Mouse (Mus musculus): Measurements from ENCODE around the gene Celsr1.

Gene Celsr1

DNA sequence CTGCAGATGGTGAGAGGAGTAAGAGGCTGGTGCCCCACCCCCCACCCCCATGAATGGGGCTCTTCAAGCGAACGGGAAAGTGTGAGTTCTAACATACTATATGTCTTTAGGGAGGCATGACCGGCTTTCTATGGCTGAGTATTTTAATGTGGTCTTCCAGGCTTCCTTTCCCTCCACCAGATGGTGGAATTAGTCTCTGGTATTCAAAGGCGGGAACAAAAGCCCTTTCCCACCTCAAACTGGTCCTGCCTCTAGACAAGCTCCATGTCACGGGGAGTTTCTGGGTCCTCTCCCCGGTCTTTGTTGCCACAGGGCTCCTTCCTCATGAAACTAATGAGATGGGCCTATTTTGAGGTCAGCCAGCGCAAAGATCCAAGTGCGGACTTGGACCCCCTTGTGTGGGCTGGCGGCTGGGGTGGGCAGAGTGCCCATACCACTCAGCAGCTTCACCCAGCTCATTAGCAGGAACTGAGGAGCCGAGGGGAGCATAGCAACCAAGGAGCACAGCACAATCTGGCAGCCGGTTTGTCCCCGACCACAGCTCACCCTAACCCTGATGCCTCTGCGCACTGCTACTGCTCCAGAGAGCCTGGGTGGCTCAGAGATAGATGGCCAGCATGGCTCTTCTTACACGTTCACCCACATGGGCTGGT, 39.5 kb downstream of the Celsr1 start:
- peak; percentile 70 for DNase-seq

DNA sequence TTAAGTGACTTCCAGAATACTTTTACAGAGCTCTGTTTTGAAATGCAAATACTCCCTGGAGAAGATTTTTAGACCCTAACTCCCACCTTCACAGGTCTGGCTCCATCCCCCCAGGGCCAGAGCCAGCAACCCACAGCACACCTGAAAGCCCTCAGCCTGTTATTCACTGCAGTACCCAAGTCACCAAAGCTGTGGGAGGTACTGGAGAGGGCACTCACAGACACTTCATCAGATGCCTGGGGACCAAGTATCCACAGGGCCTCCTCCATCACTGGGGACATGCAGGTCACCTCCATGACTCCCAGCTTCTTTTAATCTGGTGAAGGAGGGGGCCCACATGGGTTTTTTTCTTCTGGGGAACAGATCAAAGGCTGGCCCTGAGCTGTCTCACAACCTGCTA, 40.2 kb downstream of the Celsr1 start:
- peak; percentile 31 for DNase-seq

DNA sequence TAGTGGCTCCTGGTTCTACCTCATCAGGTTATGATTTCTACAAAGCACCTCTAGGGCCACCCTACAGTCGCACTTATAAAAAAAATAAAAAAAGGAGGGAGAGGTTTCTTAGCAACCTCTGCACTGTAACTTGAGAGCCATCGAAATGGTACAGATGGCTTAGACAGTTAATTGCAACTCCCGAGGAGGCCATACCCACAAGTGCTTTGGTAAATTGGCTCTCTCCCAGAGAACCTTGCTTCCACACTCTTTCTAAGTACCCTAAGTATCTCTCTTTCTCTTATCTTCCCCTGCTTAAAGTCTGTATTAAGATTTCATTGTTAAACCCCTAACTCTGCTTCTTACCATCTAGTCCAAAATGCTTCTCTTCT, 41.5 kb downstream of the Celsr1 start:
- no peak for DNase-seq

DNA sequence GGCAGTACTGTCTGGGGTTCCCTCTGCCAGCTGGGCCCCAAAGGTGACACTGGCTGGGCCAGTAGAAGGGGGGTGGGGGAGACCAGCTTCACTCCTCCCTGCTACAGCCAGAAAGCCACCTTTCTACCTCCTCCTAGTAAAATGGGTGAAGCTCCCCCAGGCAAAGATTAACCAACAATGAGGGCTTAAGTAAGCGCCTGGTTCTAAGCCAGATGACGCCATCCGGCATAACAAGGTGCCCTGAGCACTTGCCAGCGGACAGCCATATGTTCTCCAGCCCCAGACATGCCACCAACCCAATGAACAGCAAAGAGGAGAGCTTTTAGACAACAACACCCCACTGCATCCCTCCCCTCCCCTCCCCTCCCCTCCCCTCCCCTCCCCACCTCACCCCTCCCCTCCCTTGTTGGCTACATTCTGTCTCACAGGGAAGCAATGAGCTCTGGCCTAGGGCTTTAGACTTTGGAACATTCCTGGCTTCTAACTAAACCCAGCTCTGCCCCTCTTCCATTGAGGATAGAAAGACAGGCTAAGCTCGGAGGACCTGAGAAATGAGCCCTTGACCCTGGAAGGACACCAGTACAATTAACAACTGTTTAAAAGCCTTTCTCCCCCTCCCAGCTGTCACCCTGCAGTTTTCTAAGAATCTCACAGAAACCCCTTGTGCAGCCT, 42.0 kb downstream of the Celsr1 start:
- peak; percentile 92 for DNase-seq

DNA sequence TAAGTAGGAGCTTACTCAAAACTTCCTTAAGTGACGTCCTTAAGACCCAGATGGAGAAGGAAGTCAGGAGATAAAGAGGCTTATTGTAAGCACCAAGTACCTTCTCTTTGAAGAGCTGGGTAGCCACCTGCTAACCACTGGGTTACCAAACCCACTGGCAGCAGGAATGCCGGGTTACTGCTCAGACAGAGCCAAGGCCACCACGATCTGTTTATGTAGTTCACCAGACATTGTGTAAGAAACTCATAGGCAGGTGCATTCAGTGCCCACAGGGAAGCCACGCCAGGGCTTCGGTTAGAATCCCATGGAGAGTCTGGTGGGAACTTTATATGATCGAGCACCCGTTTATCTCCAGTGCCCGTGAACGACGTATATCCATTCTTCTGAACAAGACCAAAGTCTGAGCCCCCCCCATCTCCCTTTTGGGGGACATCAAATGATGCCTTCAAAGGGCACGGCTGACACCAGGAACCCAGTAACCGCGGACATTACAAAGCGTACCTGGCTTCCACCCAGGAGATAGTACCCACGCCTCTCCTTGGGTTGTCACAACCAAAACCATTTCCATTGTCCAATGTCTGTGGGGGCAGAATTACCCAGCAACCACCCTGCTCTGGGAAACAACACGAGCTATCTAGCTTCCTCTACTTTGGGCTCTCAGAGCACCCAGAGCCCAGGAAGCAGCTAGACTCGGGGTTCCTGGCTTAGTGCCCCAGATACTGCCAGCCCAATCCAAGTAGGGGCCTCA, 42.7 kb downstream of the Celsr1 start:
- DNase-seq: no peak

DNA sequence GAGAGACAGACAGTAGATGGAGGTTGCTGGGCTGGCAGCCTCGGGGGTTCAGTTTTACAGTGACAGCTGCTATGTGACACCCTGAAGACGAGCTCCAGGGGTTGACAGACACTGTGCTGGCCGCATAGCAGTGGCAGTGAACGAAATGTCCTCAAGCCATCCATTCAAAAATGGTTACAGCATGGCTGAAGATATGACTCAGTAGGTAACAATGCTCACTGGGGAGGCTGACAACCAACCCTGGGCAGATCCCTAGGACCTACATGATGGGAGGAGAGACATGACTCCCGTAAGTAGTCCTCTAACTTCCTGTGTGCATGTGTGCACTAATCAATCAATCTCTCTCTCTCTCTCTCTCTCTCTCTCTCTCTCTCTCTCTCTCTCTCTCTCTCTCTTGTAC, 45.7 kb downstream of the Celsr1 start:
- DNase-seq: no peak

DNA sequence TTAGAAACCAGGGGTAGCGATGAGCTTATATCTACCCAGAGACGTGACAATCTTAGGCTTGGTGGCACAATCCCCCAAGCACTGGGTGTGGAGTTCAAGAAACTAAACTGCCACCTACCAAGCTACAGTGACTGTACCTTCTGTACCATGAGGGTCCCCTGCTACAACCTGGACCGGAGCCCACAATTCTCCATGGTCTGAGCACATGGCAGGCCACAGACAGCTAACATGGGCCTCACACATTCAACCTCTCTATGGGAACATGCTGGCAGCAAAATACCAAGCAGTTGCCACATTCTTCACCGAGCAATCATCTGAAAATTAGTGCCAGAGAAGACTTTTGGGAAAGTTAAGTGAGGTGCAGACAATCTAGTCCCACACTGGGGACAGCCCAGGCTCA, 47.4 kb downstream of the Celsr1 start:
- no peak for DNase-seq

DNA sequence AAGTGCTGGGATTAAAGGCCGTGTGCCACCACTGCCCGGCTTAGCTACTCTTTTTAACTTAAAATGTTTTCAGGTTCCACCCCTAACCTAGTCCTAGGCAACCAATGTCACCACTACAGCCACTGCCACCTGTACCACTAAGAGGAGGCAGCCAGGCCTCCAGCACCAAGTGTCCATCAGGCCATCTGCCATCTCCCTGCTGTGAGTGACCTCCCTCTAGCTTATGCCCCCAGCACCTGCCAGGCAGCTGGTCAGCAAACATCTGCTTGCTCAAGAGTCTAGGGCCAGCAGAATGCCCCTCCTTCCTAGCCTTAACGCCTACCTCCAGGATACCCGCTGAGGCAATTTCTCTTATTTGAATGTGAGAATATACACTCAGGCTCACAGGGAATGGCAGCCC, 48.0 kb downstream of the Celsr1 start:
- no peak for DNase-seq

DNA sequence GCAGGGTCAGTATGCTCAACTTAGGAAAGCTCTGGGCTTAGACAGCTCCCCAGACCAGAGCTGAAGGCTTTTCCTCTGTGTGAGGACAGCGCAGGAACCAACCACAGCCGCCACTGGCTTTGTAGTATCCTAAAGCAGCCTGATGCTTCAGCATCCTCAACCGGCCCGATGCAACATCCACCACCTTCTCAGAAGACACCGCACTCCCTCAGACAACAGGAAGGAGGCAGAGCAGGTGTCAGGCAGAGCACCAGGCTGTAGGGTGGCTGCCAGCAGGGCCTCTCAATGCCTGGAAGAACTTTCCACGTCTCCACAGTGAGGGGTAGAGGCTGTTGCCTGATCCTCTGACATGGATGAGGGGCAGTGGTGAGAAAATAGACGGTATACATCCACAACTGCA, 50.4 kb downstream of the Celsr1 start:
- no peak for DNase-seq

DNA sequence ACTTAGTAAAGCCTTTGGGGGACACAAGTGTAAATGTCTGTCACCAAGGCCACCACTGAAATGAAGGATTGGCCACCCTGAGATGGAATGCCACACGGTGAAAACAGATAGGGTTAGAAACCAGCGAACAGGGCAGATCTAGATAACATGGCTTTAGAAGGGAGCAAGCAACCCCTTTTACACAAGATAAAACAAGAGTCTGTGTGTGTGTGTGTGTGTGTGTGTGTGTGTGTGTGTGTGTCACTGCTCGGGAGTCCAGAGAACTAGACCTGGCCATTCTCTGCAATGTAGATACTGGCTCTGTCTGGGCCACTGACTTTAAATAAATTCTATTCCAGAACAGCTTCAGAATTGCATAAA, 51.2 kb downstream of the Celsr1 start:
- no peak for DNase-seq

DNA sequence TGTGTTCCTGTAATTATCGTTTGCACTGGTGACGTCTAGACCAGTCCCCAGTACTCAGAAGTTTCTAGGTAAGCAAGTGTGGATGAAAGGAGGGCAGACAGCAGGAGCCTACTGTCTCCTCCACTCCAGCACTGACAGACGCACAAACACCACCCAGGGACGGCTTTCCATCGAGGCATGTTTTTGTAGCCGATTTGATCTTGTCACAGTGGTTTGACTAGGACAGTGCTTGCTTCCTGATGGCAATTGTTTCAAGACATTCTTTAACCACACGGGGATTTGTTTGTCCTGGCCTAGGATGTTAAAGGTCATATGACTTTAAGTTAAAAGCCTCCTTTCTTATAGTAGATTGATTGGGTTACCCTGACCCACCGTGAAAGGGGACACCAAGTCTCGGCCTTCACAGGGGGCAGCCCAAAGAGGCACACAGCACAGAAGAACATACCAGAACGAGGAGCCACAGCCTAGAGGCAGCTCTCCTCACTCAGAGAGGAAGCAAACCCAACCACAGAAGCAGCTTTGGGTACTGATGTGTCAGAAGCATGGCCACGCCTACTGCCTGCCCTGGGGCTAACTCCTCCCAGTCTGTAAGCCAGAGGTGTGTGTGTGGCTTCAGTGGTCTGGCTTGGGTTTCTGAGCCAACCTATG, 51.7 kb downstream of the Celsr1 start:
- DNase-seq: no peak

DNA sequence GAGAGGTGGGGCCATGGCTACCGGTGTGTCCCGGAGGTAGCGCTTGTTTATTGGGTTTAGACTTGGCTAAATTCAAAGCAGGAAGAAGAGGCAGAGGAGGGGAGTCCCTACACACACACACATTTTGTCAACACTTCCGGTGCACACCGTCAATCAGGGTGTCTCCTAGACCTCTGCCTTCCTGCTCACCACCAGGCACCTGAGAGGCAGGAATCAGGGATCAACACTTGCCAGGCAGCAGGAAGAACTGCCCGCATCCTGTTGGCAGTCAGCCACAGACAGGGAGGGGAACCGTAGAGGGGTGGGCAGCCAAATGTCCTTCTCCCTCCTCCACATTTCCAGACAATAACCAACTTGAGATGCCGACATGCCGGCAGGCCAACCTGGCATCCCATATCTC, 56.5 kb downstream of the Celsr1 start:
- no peak for DNase-seq

DNA sequence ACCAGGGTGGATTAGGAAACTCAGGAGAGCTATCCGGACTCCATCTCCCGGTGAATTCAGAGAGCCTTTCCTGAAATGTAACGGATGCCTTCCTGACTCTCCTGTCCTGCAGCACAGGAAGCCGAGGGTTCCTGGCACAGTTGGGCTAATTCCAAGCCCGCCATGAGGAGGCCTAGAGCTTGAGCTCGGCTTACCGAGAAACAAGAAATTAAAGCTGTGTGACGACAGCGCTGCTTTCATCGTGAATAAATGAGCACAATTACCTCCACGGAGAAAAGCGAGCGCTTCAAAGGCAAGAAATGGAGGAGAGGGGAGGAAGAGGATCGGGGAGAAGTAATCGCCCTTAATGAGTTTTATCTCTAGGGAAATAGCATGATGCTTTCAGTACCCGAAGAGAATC, 57.8 kb downstream of the Celsr1 start:
- no peak for DNase-seq

DNA sequence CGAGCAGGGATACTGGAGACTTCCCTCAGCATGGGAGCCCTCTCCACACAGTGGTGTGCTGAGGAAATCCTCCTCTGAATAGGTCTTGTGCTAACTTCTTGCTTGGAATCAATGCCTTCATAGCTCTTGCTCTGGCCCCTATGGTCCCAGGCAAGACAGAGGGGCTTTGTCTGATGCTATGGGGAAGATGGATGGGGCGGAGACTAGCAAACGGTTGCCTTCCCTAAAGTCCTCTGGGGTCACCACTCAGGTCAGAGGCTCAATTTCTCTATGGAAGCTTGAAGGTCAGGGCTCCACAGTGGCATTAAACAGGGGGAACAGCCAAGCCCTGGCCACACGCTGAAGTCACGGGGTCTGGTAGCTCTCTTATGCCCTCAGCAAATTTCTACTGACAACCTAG, 62.0 kb downstream of the Celsr1 start:
- DNase-seq: no peak

DNA sequence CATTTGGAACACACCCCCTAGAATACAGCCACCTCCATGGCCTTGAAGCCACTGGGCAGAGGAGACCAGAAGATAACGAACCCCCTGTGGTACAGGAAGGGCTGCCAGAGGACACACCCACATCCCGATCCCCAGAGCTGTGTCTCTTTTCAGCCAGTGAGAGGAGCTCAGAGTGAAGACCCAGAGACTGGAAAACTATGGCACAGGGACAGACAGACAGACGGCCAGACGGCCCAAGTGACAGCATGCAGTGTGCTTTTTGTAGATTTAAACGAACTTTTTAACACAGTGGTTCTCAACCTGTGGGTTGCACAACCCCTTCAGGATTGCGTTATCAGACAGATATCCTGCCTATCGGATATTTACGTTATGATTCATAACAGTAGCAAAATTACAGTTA, 63.1 kb downstream of the Celsr1 start:
- no peak for DNase-seq

DNA sequence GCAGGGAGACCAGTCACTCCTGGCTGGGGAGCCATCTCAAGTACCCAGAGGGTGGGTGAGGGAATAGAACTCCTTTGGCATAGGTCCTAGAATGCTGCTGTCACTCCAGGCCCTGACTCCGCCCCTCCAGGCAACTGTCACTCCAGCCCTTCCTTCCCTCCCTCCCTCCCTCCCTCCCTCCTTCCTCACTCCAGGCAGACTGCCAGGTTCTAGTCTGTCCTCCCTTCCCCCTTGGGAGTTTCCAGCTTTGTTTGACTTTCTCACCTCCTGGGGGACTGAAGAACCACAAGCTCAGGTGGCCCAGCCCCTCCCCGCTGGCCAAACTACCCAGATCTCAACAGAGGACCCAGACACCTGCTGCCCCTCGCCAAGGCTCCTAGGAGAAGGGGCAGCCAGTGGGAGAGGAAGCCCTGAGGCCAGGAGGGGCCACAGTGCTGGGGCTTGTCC, 63.8 kb downstream of the Celsr1 start:
- peak; percentile 75 for DNase-seq

DNA sequence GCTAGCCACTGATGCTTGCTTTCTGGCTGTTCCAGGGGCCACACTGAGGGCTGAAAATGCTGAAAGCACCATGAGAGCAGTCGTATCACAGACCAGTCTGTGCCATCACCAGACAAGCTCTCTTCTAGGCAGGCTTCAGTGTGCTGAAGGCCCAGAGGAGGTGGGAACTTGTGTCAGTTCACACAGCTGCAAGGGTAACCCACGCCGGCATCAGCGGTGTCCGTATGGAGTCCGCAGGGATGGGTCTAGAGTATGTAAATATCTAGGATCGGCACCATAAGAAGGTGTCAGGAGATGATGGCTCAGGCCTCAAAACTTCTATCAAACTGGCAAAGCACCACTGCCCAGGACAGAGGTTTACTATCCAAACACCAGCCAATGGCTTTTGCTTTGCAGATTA, 64.3 kb downstream of the Celsr1 start:
- no peak for DNase-seq

DNA sequence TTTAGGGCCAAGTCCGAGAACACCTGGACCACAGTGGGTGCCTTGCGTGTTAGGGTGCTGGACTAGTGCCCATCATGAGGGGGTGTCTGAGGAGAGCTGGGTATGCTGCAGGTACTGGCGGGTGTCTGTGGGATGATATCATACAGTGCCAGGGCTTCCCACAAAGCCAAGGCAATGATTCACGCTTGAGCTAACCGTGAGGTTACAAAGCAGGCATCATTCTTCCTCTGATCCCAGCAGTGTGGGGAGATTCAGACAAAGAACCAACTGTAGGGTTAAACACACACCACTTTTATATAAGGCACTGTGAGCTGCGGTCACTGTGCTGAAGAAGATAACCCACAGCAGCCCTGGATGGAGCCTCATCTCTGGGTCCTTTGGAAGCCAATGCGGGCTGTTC, 67.5 kb downstream of the Celsr1 start:
- no peak for DNase-seq

DNA sequence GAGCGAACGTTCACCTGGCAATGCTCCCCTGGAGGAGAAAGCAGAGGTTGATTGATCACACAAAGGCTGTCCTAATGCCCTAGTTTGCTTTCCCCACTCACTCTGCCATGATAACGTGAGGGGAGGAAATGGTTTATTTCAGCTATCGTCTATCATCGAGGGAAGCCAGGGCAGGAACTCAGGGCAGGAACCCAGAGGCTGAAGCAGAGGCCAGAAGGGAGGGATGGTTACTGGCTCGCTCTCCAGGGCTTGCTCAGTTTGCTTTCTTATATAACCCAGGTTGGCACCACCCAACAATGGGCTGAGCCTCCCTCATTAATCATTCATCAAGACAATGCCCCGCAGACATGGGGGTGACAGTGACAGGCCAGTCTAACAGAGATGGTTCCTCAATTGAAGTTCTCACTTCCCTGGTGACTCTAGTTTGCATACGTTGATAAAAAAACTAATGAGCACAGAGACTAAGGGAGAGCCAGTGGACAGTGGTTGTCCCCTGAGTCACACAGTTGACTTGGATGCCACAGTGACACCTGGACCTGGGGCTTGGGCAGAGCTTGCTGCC, 70.2 kb downstream of the Celsr1 start:
- no peak for DNase-seq

DNA sequence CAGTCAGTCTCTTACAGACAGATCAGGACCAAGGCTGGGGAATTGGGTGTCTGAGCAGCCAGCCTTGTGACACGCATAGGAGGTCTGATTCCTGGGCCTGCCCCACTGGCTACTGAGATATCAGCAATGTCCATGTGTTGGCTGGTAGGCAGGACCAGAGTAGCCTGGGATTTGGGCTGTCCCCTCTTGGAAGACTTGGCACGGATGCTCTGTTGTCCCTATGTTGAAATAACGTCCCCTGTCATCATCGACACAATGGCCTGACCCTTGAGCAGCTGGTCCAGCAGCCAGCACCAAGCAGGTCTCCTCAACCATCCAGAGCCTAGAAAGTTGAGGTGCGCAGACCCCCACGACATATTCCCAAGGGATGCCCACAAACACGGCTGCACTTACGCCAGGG, 70.9 kb downstream of the Celsr1 start:
- no peak for DNase-seq

DNA sequence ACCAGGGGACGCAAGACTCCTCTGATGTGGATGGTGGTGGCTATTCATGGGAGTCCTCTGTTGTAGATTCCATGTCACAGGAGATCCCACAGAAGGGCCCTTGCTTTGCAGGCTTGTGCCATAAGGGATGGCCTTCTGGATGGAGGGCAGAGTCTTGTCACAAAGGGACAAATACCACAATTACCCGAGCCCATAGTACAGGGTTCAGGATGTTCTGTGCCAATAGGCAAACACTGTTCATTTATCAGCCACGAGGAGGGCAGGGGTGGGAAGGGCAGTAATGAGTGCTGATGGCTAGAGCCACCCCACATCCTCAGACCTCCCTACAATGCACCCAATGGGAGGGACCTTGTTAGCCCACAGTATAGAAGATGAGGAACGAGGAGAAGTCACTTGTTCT, 71.9 kb downstream of the Celsr1 start:
- DNase-seq: no peak

DNA sequence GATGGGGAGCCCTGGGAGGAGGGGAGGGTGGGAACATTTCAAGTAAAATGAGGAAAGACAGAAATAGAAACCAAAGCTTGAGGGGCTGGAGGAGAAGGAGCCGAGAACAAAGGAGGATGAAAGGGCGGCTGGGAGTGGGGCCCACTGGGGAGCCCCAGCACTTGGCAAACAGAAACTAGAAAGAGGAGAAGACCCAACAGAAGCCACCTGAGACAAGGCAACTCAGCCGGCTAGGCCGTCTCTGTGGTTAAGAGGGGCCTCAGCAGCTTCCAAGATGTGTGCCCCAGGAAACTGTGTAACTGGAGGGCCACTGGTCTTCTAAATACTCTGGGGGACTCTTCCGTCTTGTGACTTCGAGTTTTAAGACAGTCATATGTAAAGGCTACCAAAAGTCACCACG, 72.4 kb downstream of the Celsr1 start:
- no peak for DNase-seq

DNA sequence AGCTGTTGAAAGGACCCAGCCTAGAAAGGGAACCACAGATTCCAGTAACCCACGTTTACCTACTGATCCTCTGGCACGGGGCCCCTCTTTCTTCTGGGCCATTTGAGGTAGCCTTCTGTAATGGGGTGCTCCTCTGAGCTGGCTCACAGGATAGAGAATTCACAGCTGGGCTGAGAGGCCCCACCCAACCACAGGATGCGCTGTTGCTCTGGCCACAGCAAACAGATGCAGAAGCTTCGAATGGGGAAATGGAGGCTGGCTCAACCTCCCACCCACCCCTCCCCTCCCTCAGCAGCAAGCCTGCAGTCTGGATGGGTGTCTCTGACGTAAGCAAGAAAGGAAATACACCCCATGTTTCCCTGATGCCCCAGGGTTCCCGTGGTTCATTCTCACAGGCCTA, 77.4 kb downstream of the Celsr1 start:
- no peak for DNase-seq

DNA sequence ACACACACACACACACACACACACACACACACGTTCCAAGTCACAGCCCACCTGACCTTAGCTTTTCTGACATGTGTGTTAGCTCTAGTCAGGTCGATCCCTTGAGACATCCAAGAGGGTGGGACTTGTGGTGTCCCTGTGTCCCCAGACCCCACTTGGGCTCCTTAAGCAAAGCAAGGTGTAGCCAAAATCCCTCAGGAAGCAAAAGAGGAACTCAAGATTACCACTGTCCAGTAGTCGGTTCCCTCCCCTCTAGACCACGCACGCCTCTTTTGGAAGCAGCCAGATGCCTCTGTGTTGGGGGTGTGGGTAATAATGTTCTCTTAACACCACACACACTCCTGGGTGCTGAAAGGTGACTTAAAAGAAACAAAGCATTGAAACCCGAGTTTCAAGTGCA, 80.1 kb downstream of the Celsr1 start:
- no peak for DNase-seq
